Mouse (Mus musculus): Measurements from ENCODE around the gene Tmem182. TPM values are rescaled to one million over a fixed set of nuclear protein-coding genes. Genes with fewer than 3 reads are reported as not detected.
A peak's percentile ranks its signal among the peaks of the same experiment; 100 is the strongest.

Gene Tmem182
- total RNA-seq (2021) = under 1 TPM in 1 of 2 experiments, not detected in 1; 0.30 TPM
- long read RNA-seq = 0 reads

DNA sequence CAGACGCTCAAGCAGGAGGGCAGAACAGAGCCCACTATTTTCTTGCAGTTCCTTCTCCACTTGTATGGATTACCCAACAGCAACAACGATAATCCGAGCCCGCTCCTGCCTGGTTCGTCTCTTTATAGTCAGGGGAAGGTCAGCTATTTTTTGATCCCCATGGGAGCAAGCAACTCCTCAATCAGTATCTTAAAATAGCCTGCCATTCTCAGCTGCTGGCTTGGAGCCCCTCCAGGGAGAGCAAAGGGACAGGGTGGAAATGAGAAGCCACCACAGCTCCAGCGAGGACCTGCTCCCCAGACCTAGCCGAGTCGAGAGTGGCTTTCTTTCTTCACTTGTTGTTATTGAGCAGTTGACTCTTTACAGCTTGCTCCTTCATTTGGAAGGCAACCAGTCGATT is at the start of gene Tmem182:
Tmem182 (plus strand) TSS at position 251 of the 400 bp plus-strand sequence.
- no peak for DNase-seq (ENCODE audit: low spot score in 2 of 2)

DNA sequence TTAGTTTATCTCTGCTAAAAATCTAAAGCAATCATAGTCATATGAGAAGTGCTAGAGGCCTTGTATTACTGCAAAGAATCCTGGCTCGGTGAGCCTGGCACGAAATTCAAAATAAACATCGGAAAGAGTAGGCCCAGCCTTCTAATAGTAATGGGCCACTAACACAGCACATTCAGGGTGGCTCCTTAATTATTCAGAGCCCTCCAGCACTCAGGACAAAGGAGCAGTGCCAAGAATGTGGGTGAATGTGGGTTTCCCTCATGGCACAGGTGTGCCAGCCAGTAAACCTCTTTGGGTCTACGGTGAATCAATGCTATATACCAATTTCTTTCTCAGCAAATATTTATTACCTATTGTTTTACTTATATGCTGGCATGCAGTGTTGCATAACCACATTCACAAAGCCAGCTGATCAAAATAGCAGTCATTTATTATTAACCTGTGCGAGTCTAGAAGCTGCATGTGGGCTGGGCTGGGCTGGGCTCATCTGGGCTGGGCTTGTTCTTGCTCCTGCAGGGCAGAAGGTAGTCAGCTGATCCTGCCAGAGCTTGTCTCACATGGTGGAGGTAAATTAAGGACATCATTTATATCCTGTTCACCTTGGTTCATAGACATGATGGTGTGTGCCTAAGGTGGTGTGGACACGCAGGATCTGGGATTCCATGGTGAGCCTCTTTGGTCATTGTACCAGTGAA is 45.5 kb upstream of the Tmem182 start:
- DNase-seq (ENCODE audit: low spot score in 2 of 2) = no peak

DNA sequence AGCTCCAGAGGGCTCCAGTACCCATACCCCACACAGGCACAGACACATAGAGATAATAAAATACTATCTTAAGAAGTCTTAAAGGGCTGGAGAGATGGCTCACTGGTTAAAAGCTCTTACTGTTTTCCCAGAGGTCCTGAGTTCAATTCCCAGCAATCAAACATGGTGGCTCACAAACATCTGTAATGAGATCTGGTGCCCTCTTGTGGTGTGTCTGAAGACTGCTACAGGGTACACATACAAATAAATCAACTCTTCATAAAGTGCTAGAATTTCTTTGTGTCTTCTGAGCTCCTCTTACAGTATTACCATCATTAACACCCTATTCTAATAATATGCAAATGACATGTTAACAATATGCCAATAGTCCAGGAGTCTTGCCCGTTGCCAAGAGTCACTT is 41.4 kb upstream of the Tmem182 start:
- no peak for DNase-seq (ENCODE audit: low spot score in 2 of 2)

- peak in 1 of 2 experiments; percentile 15 for DNase-seq (ENCODE audit: low spot score in 2 of 2)
Observed at GRCm38 (mm10) chr1:40764701-40765275, 40.6 kb upstream of the Tmem182 start.

DNA sequence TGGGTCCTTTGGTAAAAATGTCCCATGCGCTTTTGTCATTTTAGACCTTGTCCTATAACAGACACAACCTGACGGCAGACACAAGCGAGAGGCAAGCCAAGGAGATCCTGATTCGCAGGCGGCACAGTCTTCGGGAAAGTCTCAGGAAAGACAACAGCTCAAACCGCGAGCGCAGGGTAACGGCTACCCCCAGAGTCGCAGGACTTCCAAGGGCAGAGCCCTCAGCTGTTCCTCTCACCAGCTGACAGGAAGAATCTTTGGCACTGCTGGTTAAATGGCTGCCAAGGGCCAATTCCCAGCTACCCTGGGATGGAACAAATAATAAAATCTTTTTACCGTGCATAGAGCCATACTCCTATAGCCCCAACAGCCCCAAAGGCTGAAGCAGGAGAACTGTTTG is 39.9 kb upstream of the Tmem182 start:
- DNase-seq (ENCODE audit: low spot score in 2 of 2) = no peak

DNA sequence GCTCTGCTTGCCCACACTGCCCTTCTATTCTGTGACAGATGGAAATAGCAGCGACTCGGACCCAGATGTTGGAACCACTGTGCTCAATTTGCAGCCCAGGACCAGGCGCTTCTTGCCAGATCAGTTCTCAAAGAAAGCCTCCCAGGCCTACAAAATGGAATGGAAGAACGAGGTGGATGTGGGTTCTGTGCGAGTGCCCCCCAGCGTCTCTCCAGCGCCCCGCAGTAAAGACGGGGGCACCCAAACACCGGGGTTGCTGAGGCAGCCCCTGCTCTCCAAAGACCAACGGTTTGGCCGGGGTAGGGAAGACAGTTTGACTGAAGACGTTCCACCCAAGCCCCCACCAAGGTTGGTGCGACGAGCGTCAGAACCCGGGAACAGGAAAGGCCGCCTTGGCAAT is 37.8 kb upstream of the Tmem182 start:
- no peak for DNase-seq (ENCODE audit: low spot score in 2 of 2)

DNA sequence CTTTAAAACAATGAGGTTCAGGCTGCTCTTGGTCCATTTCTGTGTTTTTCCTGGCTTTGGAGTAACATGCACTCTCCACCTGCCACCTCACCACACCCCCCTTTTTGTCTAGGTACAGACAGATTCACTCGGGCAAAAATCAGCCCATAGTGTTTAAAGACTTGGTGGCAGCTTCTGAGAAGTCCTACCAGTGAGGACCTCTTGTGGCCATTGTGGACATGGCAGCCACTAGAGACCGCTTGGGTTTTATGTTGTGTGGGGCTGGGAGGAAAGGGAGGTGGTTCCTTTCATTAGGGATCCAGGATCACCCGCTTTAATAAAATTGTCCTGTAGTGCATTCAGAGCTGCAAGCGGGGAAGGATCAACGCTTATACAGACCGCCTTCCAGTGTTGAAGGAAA is 36.8 kb upstream of the Tmem182 start:
- peak in 1 of 2 experiments; percentile 75 for DNase-seq (ENCODE audit: low spot score in 2 of 2)

DNA sequence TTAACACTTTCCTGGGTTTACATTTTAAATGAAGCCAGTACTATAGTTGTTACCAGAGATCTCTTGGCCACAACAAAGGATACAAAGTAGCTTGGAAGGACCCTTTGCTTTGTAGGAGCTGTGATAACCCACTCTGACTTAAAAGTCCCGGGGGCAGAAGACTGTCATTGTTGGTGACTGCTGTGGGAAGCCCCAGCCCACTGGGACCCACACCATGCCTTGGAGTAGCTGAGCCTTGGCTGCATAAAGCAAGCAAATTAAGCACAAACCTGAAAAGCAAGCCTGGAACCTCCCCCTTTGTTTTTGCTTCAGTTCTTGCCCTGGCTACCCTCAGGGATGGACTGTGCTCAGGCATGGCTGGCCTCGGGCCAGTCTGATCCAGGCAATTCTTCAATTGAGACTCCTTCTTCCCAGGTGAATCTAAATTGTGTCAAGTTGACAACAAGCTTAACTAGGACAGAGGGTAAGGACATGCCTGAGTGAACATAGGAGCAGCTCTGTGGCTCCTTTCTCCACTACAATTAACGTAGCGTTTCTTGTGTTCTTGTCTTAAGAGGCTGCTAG is 36.0 kb upstream of the Tmem182 start:
- no peak for DNase-seq (ENCODE audit: low spot score in 2 of 2)

GRCm38 (mm10) chr1:40771196-40771970 is 34.0 kb upstream of the Tmem182 start:
- DNase-seq (ENCODE audit: low spot score in 2 of 2) = no peak

GRCm38 (mm10) chr1:40773234-40773633 is 32.2 kb upstream of the Tmem182 start:
- no peak for DNase-seq (ENCODE audit: low spot score in 2 of 2)

DNA sequence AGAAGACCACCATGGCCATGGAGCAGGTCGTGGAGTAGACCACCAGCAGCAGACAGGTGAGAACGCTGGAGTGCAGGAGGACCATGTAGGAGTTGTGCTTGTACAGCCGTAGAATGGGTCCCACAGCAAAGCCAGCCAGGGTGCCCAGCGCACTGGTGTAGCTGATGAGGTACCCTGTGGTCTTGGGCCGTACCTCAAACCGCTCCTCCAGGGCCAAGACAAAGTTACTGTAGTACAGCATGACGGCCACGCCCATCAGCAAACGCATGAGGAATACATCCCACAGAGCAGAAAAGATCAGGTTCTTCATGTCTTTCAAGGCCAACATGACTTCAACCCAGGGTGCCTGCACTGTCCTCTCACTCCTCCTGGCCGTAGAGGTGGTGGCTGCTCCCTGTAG is 31.4 kb upstream of the Tmem182 start:
- DNase-seq (ENCODE audit: low spot score in 2 of 2) = no peak

DNA sequence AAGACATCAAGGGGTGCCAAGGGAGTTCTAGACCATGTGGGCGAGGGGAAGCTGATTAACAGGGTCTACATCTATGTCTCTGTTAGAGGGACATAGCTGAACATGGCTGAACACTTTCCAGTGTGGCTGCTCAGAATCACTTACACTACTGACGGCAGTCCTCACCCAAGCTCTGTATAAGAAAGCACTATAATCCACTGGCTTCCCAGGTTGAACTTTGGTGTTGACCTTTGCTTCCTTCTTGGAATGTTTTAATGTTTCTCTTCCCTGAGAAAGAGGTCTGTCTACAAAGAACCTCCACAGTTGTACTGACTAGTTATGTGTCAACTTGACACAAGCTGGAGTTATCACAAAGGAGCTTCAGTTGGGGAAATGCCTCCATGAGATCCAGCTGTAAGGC is 29.3 kb upstream of the Tmem182 start:
- DNase-seq (ENCODE audit: low spot score in 2 of 2) = no peak

- DNase-seq (ENCODE audit: low spot score in 2 of 2) = no peak
Observed at GRCm38 (mm10) chr1:40776763-40777162, 28.6 kb upstream of the Tmem182 start.

- no peak for DNase-seq (ENCODE audit: low spot score in 2 of 2)
Observed at GRCm38 (mm10) chr1:40783450-40783849, 22.0 kb upstream of the Tmem182 start.

DNA sequence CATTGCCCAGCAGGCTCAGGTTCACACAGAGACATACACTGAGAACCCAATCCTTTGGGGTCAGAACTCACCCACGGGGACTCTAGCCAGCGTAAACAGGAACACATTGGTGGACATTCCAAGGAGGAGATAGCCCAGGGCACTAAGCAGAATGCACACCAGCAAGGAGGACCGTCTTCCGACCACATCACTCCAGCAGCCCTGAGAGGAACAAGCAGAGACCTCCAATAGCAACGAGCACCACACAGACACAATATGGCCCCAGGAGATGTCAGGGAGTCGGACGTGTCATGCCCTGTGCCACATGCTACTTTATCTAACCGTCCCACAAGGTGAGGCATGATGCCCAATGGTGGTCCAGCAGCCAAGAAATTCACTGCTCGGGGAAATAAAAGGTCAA is 21.1 kb upstream of the Tmem182 start:
- DNase-seq (ENCODE audit: low spot score in 2 of 2) = no peak

- DNase-seq (ENCODE audit: low spot score in 2 of 2) = no peak
Observed at GRCm38 (mm10) chr1:40785876-40786445, 19.4 kb upstream of the Tmem182 start.

DNA sequence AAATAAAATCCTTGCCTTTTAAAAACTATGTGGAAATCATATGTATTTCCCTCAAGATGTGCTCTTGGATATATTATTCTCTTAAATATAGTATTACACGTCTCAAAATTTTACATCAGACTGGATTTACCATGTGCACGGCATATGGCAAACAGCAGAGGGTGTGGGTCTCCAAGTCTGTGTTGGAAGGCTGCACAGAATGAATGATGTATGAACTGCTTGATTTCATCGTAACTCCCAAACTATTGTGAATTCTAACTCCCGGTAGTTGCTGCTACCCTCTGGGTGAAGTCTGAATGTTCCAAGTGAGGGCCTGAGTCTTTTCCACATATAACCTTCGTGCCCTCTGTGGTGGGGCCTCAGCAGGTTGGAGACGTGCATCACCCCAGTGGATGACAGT is 16.4 kb upstream of the Tmem182 start:
- DNase-seq (ENCODE audit: low spot score in 2 of 2) = no peak

DNA sequence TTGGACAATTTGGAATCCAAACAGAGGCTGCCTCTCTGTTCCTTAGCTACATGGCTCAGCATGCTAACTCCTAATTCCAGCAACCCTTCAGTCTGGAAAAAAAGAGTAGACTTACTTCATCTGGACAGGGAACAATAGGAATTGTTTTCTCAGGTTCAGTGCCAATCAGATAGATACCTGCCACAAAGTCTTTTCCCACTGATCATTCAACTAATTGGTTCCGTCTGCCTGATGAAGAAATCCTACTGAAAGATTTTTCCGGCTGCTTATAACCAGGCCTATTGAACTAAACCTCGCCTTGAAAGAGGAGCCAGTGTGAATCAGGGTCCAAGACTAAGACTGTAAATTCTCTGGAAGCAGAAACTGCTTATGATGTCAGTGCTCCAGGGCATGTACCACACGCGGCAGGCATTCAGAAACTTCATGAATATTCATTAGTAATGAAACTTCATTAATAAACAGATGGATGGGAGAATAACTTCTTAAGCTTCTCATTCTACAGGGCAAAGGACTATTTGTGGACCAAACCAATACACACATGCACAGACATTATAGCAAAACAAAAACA is 15.7 kb upstream of the Tmem182 start:
- DNase-seq (ENCODE audit: low spot score in 2 of 2) = peak in 1 of 2 experiments; percentile 9

DNA sequence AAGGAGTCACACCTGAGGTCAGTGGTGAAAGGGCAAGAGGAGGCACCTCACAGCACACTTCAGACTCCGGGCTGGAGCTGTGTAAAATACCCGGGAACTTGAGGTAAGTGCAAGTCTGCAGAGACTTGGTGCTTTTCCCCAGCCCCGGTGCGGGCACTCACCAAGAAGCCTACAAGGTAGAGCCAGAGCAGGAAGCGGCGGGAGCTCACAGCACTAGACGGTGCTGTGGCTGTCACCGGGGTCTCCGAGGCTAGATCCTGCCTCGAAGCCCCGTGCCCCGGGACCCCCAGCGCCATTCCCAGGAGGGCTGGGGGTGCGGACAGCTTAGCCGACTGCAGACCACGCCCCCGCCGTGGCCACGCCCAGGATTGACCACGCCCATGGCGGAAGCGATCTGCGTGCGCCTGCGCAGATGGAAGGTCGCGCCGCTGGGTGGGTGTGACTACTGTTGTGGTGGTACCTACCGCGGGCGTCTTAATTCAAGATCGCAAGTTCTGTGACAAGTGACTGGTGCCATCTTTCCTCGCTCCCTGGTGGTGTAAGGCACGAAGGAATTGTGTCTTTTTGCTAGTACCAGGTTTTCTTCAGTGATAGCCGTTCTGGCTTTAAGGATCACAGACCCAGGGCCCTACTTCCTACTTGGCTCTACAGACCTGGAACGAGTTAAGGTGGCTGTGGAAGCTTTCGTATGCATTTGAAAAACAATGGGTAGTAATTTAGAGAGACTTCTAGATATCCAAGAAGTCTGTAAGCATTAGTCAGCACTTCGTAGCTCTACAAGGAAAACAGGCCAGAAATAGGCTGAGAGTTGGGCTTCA is 14.9 kb upstream of the Tmem182 start, which contains the start of gene Mfsd9:
Mfsd9 (minus strand) TSS at position 364 of the 818 bp plus-strand sequence.
- peak; percentile 84 to 92 for DNase-seq (ENCODE audit: low spot score in 2 of 2)

DNA sequence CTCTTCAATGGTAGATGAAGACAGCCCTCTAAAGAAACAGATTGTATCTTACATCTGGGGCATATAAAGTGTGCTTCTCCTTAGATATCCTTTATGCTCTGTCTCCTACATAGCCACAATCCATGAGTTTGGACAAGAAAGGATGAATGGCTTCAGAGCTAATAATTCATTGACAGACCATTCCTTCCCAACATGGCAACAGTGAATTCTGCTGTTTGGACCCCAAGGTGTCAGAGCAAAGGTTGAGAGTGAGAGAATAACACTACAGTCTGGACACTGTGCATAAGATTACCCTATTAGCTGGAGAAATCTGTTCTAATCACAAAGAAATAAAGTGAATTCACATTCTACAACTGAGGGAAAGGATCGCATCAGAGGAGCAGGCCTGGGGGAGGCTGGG is 9.9 kb upstream of the Tmem182 start:
- no peak for DNase-seq (ENCODE audit: low spot score in 2 of 2)
